Mouse (Mus musculus) midbrain, embryonic 14.5 days (tissue): ENCODE data around the gene Art3. TPM values are rescaled to one million over a fixed set of nuclear protein-coding genes. Genes with fewer than 3 reads are reported as not detected.

Experiments used
- ATAC-seq: fragments of 200-750 bp; cut with Nextera tagmentation; 2 replicates; pipeline ENCODE4 v1.8.0; 2017; ENCODE audit warnings: moderate number of reproducible peaks, moderate library complexity; ENCODE audit not compliant: low FRiP score, low TSS enrichment
- DNase-seq: peaks from one replicate; pipeline ENCODE4 v3.0.0-alpha.2; 2015
- H3K27ac ChIP-seq: fragments of 300-500 bp; sonication (generic); replicated peaks from 2 replicates; pipeline ENCODE4 v1.5.1; 2014; ENCODE audit warnings: mild to moderate bottlenecking, low read depth, low read length, moderate library complexity
- H3K27me3 ChIP-seq: fragments of 300-500 bp; sonication (generic); 2 replicates; pipeline ENCODE4 v1.6.1; 2014; ENCODE audit warnings: low read length, control low read depth, mixed read lengths; ENCODE audit not compliant: control insufficient read depth, insufficient read depth
- H3K36me3 ChIP-seq: fragments of 300-500 bp; sonication (generic); 2 replicates; pipeline ENCODE4 v1.6.1; 2014; ENCODE audit warnings: low read length, control low read depth; ENCODE audit not compliant: control insufficient read depth, insufficient read depth
- H3K4me1 ChIP-seq: fragments of 300-500 bp; sonication (generic); 2 replicates; pipeline ENCODE4 v1.6.1; 2014; ENCODE audit warnings: mild to moderate bottlenecking, antibody characterized with exemption, low read length, control low read depth; ENCODE audit not compliant: control insufficient read depth, insufficient read depth
- H3K4me2 ChIP-seq: fragments of 300-500 bp; sonication (generic); 2 replicates; pipeline ENCODE4 v1.6.1; 2014; ENCODE audit warnings: mild to moderate bottlenecking, low read length, moderate library complexity
- H3K4me3 ChIP-seq: fragments of 300-500 bp; sonication (generic); replicated peaks from 2 replicates; pipeline ENCODE4 v1.5.1; 2014; ENCODE audit warnings: low read depth, low read length
- H3K9ac ChIP-seq: fragments of 300-500 bp; sonication (generic); replicated peaks from 2 replicates; pipeline ENCODE4 v1.6.1; 2014; ENCODE audit warnings: mild to moderate bottlenecking, low read length, moderate library complexity
- H3K9me3 ChIP-seq: fragments of 300-500 bp; sonication (generic); 2 replicates; pipeline ENCODE4 v1.6.1; 2016; ENCODE audit warnings: low read length, control low read depth, mixed read lengths; ENCODE audit not compliant: control insufficient read depth
- WGBS: fragments of 180-500 bp; shearing (Covaris S2); extraction: QIAGEN DNeasy Blood & Tissue Kit; methylation state at CpG from one replicate; pipeline ENCODE4 v1.1.7; 2014; 5-methylcytosine and 5-hydroxymethylcytosine counted together
- microRNA-seq: library from miRNA; unstranded; fragments of <30 nt; microRNA quantifications from one replicate; pipeline ENCODE4, GENCODE M21; 2016
- polyA plus RNA-seq: library from polyadenylated mRNA; unstranded; fragments of >200 nt; fragmentation: Nextera tagmentation; extraction: Ambion mirVana; gene quantifications from 2 replicates; pipeline ENCODE4 v1.2.1, GENCODE M21; 2014

Art3 gene
- polyA plus RNA-seq, 1 experiment from 2014 or later: 6.1 TPM

- WGBS: 18% methylated on average over 5 of the region's 5 CpGs
- no peak overlapping the region for H3K4me3 ChIP-seq
- H3K9me3 ChIP-seq: no peaks in the 10 kb centered on the region
- H3K4me2 ChIP-seq: no peak overlapping the region
- DNase-seq (peak; percentile 74), ATAC-seq (no peak)
- H3K27me3 ChIP-seq: no peaks in the 10 kb centered on the region
- H3K27ac ChIP-seq: no peak overlapping the region
- H3K9ac ChIP-seq: no peak overlapping the region
- peaks cover 28% of the 10 kb centered on the region for H3K36me3 ChIP-seq
- H3K4me1 ChIP-seq: no peaks in the 10 kb centered on the region
Measured at GRCm38 (mm10) chr5:92461321-92461720, 129.7 kb downstream of the Art3 start.

Small RNAs within 50 kb of the gene (microRNA-seq; reads per million reads assigned to microRNA genes)
- gene Mir6415: not detected

Other genes with a start within 250 kb of the Art3 start
- gene G3bp2, start 248.1 kb upstream of the Art3 start, polyA plus RNA-seq: 377 and 407 TPM in 2 replicates
- 32.9 and 34.4 TPM in 2 replicates for gene Uso1, start 193.9 kb upstream of the Art3 start, polyA plus RNA-seq
- gene U90926, start 116.4 kb upstream of the Art3 start, polyA plus RNA-seq: not detected in 2 replicates
- 0.43 and 0.49 TPM in 2 replicates for gene Ppef2, start 75.5 kb upstream of the Art3 start, polyA plus RNA-seq
- 15.2 and 17.4 TPM in 2 replicates for gene Naaa, start 53.7 kb upstream of the Art3 start, polyA plus RNA-seq
- 29.9 and 38.8 TPM in 2 replicates for gene Sdad1, start 21.3 kb upstream of the Art3 start, polyA plus RNA-seq
- gene Cxcl9, start 3.7 kb upstream of the Art3 start, polyA plus RNA-seq: not detected in 2 replicates
- gene Cxcl10, start 17.1 kb downstream of the Art3 start, polyA plus RNA-seq: 3.5 TPM in 1 of 2 replicates, not detected in the other
- gene Nup54, start 103.4 kb downstream of the Art3 start, polyA plus RNA-seq: 58.2 and 61.4 TPM in 2 replicates
- 21.0 and 28.2 TPM in 2 replicates for gene Scarb2, start 175.0 kb downstream of the Art3 start, polyA plus RNA-seq
- gene Fam47e, start 223.2 kb downstream of the Art3 start, polyA plus RNA-seq: 0.34 and 0.85 TPM in 2 replicates